Mouse (Mus musculus): ENCODE results near the gene Camkmt.

The Camkmt gene

GRCm38 (mm10) chr17:85282447-85282846 lies 192.1 kb downstream of the Camkmt start:
- no peak for TF ChIP-seq GATA4 (IDR thresholded peaks at IDR 0.05; ENCODE audit: insufficient replicate concordance, low read length)

- no peak for TF ChIP-seq GATA4 (IDR thresholded peaks at IDR 0.05; ENCODE audit: insufficient replicate concordance, low read length)
These were observed 200.8 kb downstream of the Camkmt start for GRCm38 (mm10) chr17:85291154-85291553.

GRCm38 (mm10) chr17:85291601-85292000 lies 201.2 kb downstream of the Camkmt start:
- TF ChIP-seq GATA4 (IDR thresholded peaks at IDR 0.05; ENCODE audit: insufficient replicate concordance, low read length) = no peak

GRCm38 (mm10) chr17:85292276-85292675 lies 201.9 kb downstream of the Camkmt start:
- no peak for TF ChIP-seq GATA4 (IDR thresholded peaks at IDR 0.05; ENCODE audit: insufficient replicate concordance, low read length)

- no peak for TF ChIP-seq GATA4 (IDR thresholded peaks at IDR 0.05; ENCODE audit: insufficient replicate concordance, low read length)
These were observed 213.3 kb downstream of the Camkmt start for GRCm38 (mm10) chr17:85303686-85304085.

- no peak for TF ChIP-seq GATA4 (IDR thresholded peaks at IDR 0.05; ENCODE audit: insufficient replicate concordance, low read length)
These were observed 218.2 kb downstream of the Camkmt start for GRCm38 (mm10) chr17:85308566-85308965.

- no peak for TF ChIP-seq GATA4 (IDR thresholded peaks at IDR 0.05; ENCODE audit: insufficient replicate concordance, low read length)
These were observed 218.7 kb downstream of the Camkmt start for GRCm38 (mm10) chr17:85309046-85309445.

GRCm38 (mm10) chr17:85311348-85311747 lies 221.0 kb downstream of the Camkmt start:
- TF ChIP-seq GATA4 (IDR thresholded peaks at IDR 0.05; ENCODE audit: insufficient replicate concordance, low read length) = no peak

GRCm38 (mm10) chr17:85318401-85318800 lies 228.0 kb downstream of the Camkmt start:
- no peak for TF ChIP-seq GATA4 (IDR thresholded peaks at IDR 0.05; ENCODE audit: insufficient replicate concordance, low read length)

GRCm38 (mm10) chr17:85319779-85320300 lies 229.5 kb downstream of the Camkmt start:
- TF ChIP-seq GATA4 (IDR thresholded peaks at IDR 0.05; ENCODE audit: insufficient replicate concordance, low read length) = no peak

- TF ChIP-seq GATA4 (IDR thresholded peaks at IDR 0.05; ENCODE audit: insufficient replicate concordance, low read length) = no peak
These were observed 238.5 kb downstream of the Camkmt start for GRCm38 (mm10) chr17:85328901-85329300.

GRCm38 (mm10) chr17:85335464-85335863 lies 245.1 kb downstream of the Camkmt start:
- TF ChIP-seq GATA4 (IDR thresholded peaks at IDR 0.05; ENCODE audit: insufficient replicate concordance, low read length) = no peak

GRCm38 (mm10) chr17:85337666-85338065 lies 247.3 kb downstream of the Camkmt start:
- TF ChIP-seq GATA4 (IDR thresholded peaks at IDR 0.05; ENCODE audit: insufficient replicate concordance, low read length) = no peak

GRCm38 (mm10) chr17:85341134-85341700 lies 250.9 kb downstream of the Camkmt start:
- TF ChIP-seq GATA4 (IDR thresholded peaks at IDR 0.05; ENCODE audit: insufficient replicate concordance, low read length) = no peak

GRCm38 (mm10) chr17:85342471-85342870 lies 252.1 kb downstream of the Camkmt start:
- TF ChIP-seq GATA4 (IDR thresholded peaks at IDR 0.05; ENCODE audit: insufficient replicate concordance, low read length) = no peak

- no peak for TF ChIP-seq GATA4 (IDR thresholded peaks at IDR 0.05; ENCODE audit: insufficient replicate concordance, low read length)
These were observed 253.1 kb downstream of the Camkmt start for GRCm38 (mm10) chr17:85343435-85343834.

GRCm38 (mm10) chr17:85346701-85347100 lies 256.3 kb downstream of the Camkmt start:
- TF ChIP-seq GATA4 (IDR thresholded peaks at IDR 0.05; ENCODE audit: insufficient replicate concordance, low read length) = no peak
